Mouse (Mus musculus): ENCODE data around the gene Hsf3.
"Not testable (repeated sequence)": the region's sequence is repeated elsewhere in the genome, so short reads cannot be mapped to it uniquely, and the experiment has no call there.

Gene Hsf3

DNA sequence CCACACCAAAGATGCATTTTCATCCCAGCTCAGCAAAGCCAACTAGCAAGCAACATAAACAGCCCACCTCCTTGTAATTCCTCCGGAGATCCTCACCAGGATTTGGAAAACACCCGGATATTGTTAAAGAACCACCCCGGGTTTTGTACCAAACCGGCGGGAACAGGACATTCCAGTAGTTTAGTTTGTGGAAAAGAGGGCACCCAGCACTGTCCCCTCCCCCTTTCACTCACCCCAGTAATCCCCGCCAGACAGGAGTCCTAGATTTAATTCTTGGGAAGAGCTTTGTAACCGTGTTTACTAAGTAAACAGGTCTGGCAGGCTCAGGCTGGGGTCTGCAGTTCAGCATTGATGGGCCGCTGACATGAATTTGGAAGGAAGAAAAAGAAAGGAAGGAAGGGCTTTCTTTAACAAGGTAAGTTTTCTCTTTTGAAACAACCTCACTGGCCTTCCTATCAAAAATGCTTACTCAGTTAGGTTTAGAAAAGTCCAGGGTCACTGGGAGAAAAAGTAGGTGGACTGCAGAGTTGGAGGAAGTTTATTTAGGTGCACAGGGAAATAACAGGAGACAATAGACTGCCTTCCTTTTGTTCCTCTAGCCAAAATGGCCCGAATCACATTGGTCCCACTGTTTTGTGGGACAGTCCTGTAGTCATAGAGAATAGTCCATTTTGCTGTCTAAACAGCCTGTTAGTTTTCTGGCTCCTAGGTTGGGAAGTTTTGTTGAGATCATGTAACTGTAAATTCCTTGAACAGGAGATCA lies at the start of gene Hsf3:
Hsf3 (minus strand) TSS at position 94 of the 763 bp plus-strand sequence.
- DNase-seq (ENCODE audit: low spot score), result no peak

DNA sequence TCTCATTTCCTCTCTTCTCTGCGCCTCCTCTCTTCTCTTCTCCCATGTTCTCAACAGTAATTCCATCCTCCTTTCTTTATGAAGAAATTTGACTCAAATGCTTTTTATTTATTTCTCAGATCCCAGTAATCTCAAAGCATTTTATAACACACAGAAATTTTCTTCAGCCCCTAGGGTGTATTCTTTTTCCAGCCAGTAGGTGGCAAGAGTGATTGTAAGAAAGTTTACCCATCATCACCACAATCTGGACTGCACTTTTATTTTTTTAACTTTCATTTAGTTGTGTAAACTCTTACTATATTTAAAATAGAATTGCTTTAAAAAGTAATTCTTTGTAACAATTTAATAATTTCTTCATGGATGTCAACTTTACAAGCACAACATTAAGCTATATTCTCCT lies 45.5 kb upstream of the Hsf3 start:
- DNase-seq (ENCODE audit: low spot score), result peak; percentile 4

GRCm38 (mm10) chrX:96455149-96455548 lies 945 bp downstream of the Hsf3 start, which contains the start of gene Heph:
Gene Heph, plus strand, starts transcription at chrX:96455359.
- no peak for DNase-seq (ENCODE audit: low spot score)

- DNase-seq (ENCODE audit: low spot score), result no peak
Measured at GRCm38 (mm10) chrX:96419383-96419782, 36.7 kb downstream of the Hsf3 start.

- no peak for DNase-seq (ENCODE audit: low spot score)
Measured at GRCm38 (mm10) chrX:96417733-96418132, 38.4 kb downstream of the Hsf3 start.

DNA sequence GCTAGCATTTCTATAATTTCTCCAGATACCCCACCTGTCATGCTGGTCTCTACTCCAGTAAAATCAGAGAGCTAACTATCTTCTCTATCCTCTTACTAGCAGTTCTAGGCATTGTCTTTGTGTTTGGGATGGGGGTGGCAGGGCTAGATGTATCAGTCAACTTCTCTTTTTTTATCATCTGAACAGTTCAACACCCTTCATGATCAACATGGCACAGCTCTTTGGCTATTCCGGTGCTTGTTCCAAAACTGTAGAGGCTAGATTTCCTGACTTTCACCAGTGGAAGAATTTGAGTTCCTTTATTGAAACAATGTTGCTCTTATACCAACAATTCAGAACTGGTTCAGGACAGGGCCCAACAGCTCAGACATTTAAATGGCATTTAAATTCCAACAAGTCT lies 39.1 kb downstream of the Hsf3 start:
- DNase-seq (ENCODE audit: low spot score), result no peak

DNA sequence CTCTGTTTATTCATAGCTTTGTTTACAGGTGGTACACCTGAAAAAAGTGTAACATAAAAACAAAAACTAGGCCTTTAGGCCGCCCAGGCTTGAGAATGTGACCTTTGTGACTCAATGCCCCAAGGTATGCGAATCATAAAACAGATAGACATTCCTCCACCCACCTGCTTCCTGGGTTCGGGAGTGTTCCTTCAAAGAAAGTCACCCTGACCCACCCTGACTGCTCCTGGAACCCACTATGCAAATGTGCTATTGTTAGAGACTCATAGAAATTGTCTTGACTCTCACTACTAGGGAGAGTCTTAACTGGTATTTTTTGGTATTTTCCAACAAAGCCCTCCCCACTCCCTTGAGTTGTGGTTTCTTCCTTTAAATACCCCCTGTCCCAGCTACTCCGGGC lies 40.7 kb downstream of the Hsf3 start:
- not testable (repeated sequence) for DNase-seq (ENCODE audit: low spot score)

DNA sequence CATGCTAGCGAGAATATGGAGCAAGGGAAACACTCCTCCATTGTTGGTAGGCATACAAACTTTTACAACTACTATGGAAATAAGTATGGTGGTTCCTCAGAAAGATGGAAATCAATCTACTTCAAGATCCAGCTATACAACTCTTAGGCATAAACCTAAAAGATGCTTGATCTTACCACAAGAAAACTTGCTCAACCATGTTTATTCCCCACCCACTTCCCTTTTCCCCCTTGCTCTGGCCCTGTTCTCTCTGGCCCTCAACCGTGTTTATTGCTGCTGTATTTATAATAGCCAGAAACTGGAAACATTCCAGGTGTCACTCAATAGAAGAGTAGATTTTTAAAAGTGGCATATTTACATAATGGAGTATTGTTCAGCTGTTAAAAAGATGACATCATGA lies 117.0 kb downstream of the Hsf3 start:
- DNase-seq (ENCODE audit: low spot score), result no peak

- peak; percentile 3 for DNase-seq (ENCODE audit: low spot score)
Measured at GRCm38 (mm10) chrX:96329764-96330163, 126.3 kb downstream of the Hsf3 start.

DNA sequence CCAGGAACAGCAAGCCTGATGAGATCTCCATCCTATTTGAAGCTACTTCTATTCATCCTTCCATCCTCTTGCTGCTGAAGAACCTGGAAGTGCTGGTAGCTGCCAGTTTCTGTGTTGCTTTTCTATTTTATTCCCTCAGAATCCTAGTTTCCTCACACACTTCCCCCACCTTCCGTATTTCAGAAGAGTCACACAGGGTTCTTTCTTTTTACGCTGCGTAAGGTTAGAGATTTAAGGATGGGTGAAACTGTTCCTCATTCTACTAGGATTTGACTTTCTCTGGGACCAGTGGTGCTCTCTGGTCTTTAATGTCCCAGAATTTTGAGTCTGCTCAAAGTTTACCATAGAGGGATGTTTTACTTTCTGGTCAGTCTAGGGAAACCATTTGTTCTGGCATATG lies 162.8 kb downstream of the Hsf3 start, which contains the start of gene Vsig4:
Vsig4 (minus strand) TSS at position 101 of the 400 bp plus-strand sequence.
- no peak for DNase-seq (ENCODE audit: low spot score)

DNA sequence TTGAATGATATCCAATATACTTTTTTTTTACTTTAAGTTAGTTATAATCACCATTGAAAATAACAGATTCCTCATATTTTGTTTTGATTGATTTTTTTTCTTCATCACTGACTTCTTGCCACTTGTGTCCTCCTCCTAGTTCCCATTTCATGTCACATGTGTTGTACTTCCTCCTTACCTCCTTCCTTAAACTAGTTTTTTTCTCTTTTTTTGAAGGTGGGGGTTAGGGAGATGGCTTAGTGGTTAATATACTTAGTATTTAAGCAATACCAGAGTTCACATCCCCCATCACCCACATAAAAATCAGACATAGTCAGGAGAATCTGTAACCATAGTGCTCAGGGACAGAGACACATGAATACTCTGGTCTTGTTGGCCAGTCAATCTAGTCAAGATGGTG lies 199.6 kb downstream of the Hsf3 start:
- DNase-seq (ENCODE audit: low spot score), result no peak
